Mouse (Mus musculus) neural tube, embryonic 15.5 days (tissue): Measurements from ENCODE around the gene Ankrd44. TPM values are rescaled to one million over a fixed set of nuclear protein-coding genes. Genes with fewer than 3 reads are reported as not detected.

Experiments
- ATAC-seq: fragments of 200-750 bp; cut with Nextera tagmentation; 2 replicates; pipeline ENCODE4 v1.8.0; 2017; ENCODE audit warnings: mild to moderate bottlenecking, moderate TSS enrichment, moderate library complexity; ENCODE audit not compliant: low FRiP score
- H3K27ac ChIP-seq: fragments of 300-500 bp; sonication (generic); replicated peaks from 2 replicates; pipeline ENCODE4 v1.5.1; 2015; ENCODE audit warnings: mild to moderate bottlenecking, inconsistent platforms
- H3K27me3 ChIP-seq: fragments of 300-500 bp; sonication (generic); replicated peaks from 2 replicates; pipeline ENCODE4 v1.6.1; 2015; ENCODE audit warnings: inconsistent platforms
- H3K36me3 ChIP-seq: fragments of 300-500 bp; sonication (generic); 2 replicates; pipeline ENCODE4 v1.6.1; 2015; ENCODE audit warnings: inconsistent platforms
- H3K4me1 ChIP-seq: fragments of 300-500 bp; sonication (generic); 2 replicates; pipeline ENCODE4 v1.6.1; 2015; ENCODE audit warnings: inconsistent platforms
- H3K4me2 ChIP-seq: fragments of 300-500 bp; sonication (generic); 2 replicates; pipeline ENCODE4 v1.6.1; 2015; ENCODE audit warnings: inconsistent platforms, mild to moderate bottlenecking, moderate library complexity
- H3K4me3 ChIP-seq: fragments of 300-500 bp; sonication (generic); replicated peaks from 2 replicates; pipeline ENCODE4 v1.5.1; 2015; ENCODE audit warnings: mild to moderate bottlenecking, inconsistent platforms
- H3K9ac ChIP-seq: fragments of 300-500 bp; sonication (generic); replicated peaks from 2 replicates; pipeline ENCODE4 v1.6.1; 2015; ENCODE audit warnings: mild to moderate bottlenecking, inconsistent platforms
- H3K9me3 ChIP-seq: fragments of 300-500 bp; sonication (generic); replicated peaks from 2 replicates; pipeline ENCODE4 v1.6.1; 2016; ENCODE audit warnings: inconsistent platforms
- WGBS: fragments of 180-500 bp; shearing (Covaris S2); methylation state at CpG from one replicate; pipeline ENCODE4 v1.1.7; 2015; ENCODE audit warnings: mixed read lengths; 5-methylcytosine and 5-hydroxymethylcytosine counted together
- microRNA-seq: library from miRNA; unstranded; fragments of <30 nt; microRNA quantifications from one replicate; pipeline ENCODE4, GENCODE M21; 2017
- polyA plus RNA-seq: library from polyadenylated mRNA; unstranded; fragments of >200 nt; fragmentation: Nextera tagmentation; extraction: Ambion mirVana; gene quantifications from 2 replicates; pipeline ENCODE4 v1.2.1, GENCODE M21; 2015

Ankrd44 gene
- polyA plus RNA-seq, 1 experiment from 2014 or later = 21.4 TPM

DNA sequence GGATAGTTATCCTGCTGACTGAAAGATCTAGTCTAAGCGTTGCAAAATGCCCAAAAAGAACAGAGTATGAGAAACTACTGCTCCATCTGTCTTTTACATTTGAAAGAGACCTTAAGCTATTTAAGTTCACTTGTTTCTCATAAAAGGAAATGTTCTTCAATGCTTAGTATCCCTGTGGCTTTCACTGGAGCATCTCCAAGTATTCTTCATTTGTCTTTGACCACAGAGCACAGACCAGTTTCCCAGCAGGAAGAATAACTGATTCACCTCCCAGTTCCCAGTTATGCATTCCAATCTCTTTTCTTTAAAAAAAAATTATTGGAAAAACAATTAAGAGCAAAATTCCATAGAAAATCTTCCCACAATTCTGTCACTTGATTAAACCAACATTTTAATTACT is 297.1 kb downstream of the Ankrd44 start:
- Histone ChIP-seq H3K4me1 (no peaks in the 10 kb centered on the region), H3K4me2 (no peak overlapping the region), H3K27me3 (no peaks in the 10 kb centered on the region), H3K9ac (no peak overlapping the region), H3K36me3 (no peaks in the 10 kb centered on the region), H3K9me3 (no peaks in the 10 kb centered on the region), H3K4me3 (no peak overlapping the region), H3K27ac (no peak overlapping the region)
- no peak for ATAC-seq
- 78% methylated on average over 1 of the region's 1 CpGs for WGBS

DNA sequence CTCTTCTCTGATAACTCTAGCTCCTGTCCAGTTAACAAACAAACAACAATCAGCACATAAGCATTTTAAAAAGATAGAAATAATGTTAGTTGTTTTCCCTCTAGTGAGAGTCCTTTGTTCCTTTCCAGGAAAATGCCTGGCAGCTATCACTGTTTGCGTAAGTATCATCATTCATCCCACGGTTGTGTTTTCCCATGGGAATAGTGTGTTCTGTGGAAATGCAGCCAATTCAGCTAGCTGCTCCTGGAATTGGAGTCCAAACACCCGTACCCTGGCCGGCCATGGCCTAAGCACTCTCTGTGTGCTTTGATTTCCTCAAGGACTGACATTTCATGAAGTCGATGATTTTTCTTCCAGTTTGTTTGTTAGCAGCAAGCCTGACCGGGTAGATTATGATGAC is 311.2 kb downstream of the Ankrd44 start:
- no peaks in the 10 kb centered on the region for H3K4me1 ChIP-seq
- no peaks in the 10 kb centered on the region for H3K27me3 ChIP-seq
- no peak overlapping the region for H3K27ac ChIP-seq
- no peaks in the 10 kb centered on the region for H3K9me3 ChIP-seq
- H3K4me3 ChIP-seq = no peak overlapping the region
- WGBS = 80% methylated on average over 6 of the region's 6 CpGs
- no peak for ATAC-seq
- no peak overlapping the region for H3K4me2 ChIP-seq
- H3K36me3 ChIP-seq = no peaks in the 10 kb centered on the region
- H3K9ac ChIP-seq = no peak overlapping the region

DNA sequence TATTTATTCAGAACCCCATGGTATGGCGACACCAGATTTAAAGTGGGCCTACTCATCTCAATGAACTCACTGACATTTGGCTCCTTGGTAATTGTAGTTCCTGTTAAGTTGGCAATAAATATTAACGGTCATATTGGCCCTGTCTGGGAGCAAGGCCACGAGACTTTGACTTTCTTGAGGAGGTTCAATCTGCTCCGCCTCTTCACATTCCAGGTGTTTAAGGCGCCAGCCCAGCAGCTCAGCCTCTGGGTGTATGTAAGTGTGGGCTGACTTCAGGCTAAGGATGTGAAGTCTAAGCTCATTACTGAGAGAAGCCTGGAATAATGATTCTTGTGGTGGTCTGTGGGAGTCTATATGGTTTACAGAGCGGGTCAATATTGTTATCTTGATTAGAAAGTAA is 313.8 kb downstream of the Ankrd44 start:
- Histone ChIP-seq H3K27ac (no peak overlapping the region), H3K36me3 (no peaks in the 10 kb centered on the region), H3K4me2 (no peak overlapping the region), H3K4me1 (no peaks in the 10 kb centered on the region), H3K9me3 (no peaks in the 10 kb centered on the region), H3K27me3 (no peaks in the 10 kb centered on the region), H3K9ac (no peak overlapping the region), H3K4me3 (no peak overlapping the region)
- no peak for ATAC-seq
- WGBS = 69% methylated on average over 6 of the region's 6 CpGs

DNA sequence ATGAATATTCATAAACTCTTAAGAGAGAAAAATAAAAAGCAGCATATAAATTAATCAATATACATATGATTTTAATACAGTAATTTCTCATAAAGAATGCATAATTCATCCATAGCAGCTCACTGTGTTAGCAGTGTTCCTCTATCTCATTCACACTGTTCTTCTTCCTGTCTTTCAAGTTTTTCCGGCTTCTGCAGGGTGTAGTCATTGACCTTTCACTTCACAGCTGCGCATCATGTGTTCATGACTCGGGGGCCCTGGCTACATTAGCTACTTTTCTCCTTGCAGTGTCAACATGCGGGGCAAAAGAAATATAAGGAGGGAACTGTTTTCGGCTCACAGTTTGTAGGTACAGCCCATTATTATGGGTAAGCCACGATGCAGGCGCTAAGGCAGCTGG is 314.3 kb downstream of the Ankrd44 start:
- H3K27ac ChIP-seq = no peak overlapping the region
- no peak overlapping the region for H3K9ac ChIP-seq
- no peaks in the 10 kb centered on the region for H3K36me3 ChIP-seq
- no peaks in the 10 kb centered on the region for H3K4me1 ChIP-seq
- no peaks in the 10 kb centered on the region for H3K9me3 ChIP-seq
- H3K4me2 ChIP-seq = no peak overlapping the region
- 70% methylated on average over 7 of the region's 7 CpGs for WGBS
- no peaks in the 10 kb centered on the region for H3K27me3 ChIP-seq
- no peak for ATAC-seq
- no peak overlapping the region for H3K4me3 ChIP-seq

DNA sequence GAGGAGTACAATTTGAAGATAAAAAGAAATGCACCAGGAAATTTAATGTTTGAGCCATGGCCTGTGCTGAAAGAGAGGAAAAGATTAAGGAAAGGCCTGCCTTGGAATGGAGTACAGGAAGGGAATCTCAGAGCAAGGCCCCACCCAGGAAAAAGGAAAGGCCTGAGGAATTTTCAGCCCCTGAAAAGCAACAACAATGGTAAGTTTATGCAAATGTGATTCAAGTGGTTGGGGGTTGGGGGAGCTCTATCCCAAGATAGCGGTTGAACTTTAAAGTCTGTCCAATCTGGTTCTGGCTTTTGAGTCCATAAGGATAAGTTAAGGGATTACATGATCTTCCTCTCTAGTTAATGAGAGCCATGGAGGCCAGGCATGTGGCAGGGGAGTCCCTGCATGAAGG is 319.3 kb downstream of the Ankrd44 start:
- no peak overlapping the region for H3K4me3 ChIP-seq
- H3K27ac ChIP-seq = no peak overlapping the region
- ATAC-seq = no peak
- H3K9me3 ChIP-seq = no peaks in the 10 kb centered on the region
- no peaks in the 10 kb centered on the region for H3K36me3 ChIP-seq
- WGBS = 83% methylated on average over 1 of the region's 1 CpGs
- H3K4me1 ChIP-seq = no peaks in the 10 kb centered on the region
- H3K9ac ChIP-seq = no peak overlapping the region
- no peak overlapping the region for H3K4me2 ChIP-seq
- H3K27me3 ChIP-seq = no peaks in the 10 kb centered on the region

DNA sequence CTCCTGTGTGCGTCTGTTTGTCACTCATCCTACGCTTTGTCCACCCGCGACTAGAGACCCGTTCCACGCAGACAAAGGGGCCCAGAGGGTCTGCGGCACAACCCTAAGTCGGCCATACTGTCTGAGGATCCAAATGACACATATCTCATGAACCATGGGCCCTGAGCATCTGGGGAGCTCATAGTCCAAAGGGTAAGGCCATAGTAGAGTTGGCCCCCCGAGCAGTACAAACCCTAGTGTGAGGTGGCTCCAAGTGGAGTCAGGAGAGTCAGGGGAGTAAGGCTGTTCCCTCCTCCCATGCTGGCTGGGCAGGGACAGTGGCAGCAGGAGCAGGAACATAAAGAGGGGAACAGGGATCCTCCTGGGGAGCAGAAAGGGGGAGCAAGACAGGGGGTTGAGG is 324.5 kb downstream of the Ankrd44 start:
- Histone ChIP-seq H3K27me3 (no peaks in the 10 kb centered on the region), H3K4me2 (no peak overlapping the region), H3K27ac (no peak overlapping the region), H3K4me3 (no peak overlapping the region), H3K9ac (no peak overlapping the region), H3K4me1 (no peaks in the 10 kb centered on the region), H3K36me3 (no peaks in the 10 kb centered on the region), H3K9me3 (no peaks in the 10 kb centered on the region)
- 95% methylated on average over 9 of the region's 9 CpGs for WGBS
- no peak for ATAC-seq

DNA sequence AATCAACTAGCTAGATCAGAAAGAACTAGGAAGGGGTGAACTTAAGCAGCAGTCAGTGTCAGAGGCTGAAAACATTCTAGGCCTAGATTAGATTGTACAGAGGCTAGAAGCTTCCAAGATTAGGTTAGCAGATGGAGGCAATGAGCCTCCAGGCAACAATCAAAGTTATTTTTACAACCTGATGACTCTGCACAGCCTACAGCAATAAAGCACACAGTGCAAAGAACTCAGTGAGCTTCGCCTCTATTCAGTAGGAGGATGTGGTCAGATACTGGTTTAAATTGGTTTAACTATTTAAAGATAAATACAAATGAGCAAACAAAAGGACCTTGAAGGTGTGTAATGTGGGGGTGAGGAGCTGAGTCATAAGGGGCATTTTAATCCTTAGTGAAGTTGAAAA is 325.9 kb downstream of the Ankrd44 start:
- H3K4me3 ChIP-seq = no peak overlapping the region
- no peak overlapping the region for H3K27ac ChIP-seq

DNA sequence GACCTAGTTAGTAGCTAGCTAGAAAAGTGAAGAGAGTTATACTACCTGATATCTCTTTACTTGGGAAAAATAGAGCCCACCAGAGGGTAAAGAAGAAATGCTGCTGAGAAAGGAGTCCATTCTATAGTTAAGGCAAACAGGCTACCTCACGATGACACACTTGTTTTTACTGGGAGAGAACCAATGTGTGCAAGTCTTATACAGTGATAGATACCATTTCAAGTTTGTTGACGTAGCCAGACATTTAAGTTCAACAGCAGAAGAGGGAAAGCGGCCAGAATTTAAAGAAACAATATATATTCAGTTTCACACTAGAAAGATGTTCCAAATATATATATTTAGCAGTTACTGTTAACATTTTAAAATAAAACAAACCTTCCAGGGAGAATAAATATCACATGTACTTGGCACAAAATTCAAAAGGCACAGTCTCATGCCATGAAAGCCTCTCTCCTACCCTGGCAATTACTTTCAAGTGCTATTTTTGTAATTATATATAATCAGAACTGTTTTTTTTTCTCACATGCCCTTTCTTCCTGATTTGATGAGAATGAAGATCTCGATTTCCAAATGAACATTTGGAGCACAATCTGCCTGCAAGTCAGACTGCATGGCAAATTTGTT is 328.5 kb downstream of the Ankrd44 start:
- H3K27ac ChIP-seq = no peak overlapping the region
- WGBS = 81% methylated on average over 4 of the region's 4 CpGs

More for the DNA sequence above, 325.9 kb downstream of the Ankrd44 start:
- WGBS = 39% methylated on average over 1 of the region's 1 CpGs
- no peak overlapping the region for H3K9ac ChIP-seq
- no peak for ATAC-seq
- H3K27me3 ChIP-seq = no peaks in the 10 kb centered on the region
- H3K4me2 ChIP-seq = no peak overlapping the region
- H3K36me3 ChIP-seq = no peaks in the 10 kb centered on the region
- H3K4me1 ChIP-seq = no peaks in the 10 kb centered on the region
- H3K9me3 ChIP-seq = no peaks in the 10 kb centered on the region

DNA sequence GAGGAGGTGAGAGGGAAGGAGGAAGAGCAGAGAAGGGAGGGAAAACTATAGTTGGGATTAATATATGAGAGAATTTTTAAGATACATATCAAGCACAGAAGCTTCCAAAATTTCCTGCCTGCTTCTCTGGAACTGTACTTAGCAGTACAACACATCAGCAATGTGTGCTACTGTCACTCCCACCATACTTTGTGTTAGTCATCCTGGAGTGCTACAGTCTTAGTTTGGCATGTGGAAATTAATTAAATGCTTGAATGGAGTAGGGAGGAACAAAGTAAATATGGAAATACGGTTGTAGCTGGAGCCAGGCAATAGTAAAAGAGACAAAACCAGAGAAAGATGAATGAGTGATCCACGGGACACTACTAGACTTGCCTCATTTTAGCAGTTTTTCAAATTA is 330.0 kb downstream of the Ankrd44 start:
- no peaks in the 10 kb centered on the region for H3K27me3 ChIP-seq
- no peak overlapping the region for H3K4me2 ChIP-seq
- H3K9me3 ChIP-seq = no peaks in the 10 kb centered on the region
- no peak for ATAC-seq
- no peak overlapping the region for H3K27ac ChIP-seq
- H3K9ac ChIP-seq = no peak overlapping the region
- H3K4me3 ChIP-seq = no peak overlapping the region
- H3K4me1 ChIP-seq = no peaks in the 10 kb centered on the region
- no peaks in the 10 kb centered on the region for H3K36me3 ChIP-seq
- 86% methylated on average over 2 of the region's 2 CpGs for WGBS

More for the DNA sequence above, 328.5 kb downstream of the Ankrd44 start:
- ATAC-seq = no peak
- Histone ChIP-seq H3K9me3 (no peaks in the 10 kb centered on the region), H3K4me2 (no peak overlapping the region), H3K4me3 (no peak overlapping the region), H3K4me1 (no peaks in the 10 kb centered on the region), H3K9ac (no peak overlapping the region), H3K36me3 (no peaks in the 10 kb centered on the region), H3K27me3 (no peaks in the 10 kb centered on the region)

Small RNA genes within 50 kb of the gene (microRNA-seq; reads per million reads assigned to microRNA genes)
- gene Gm24053 = not detected

Other genes starting within 250 kb of the Ankrd44 start
- 258 and 272 TPM in 2 replicates for gene Sf3b1, start 101.1 kb upstream of the Ankrd44 start, polyA plus RNA-seq
- gene Coq10b, start 126.4 kb upstream of the Ankrd44 start, polyA plus RNA-seq = 24.4 and 28.4 TPM in 2 replicates
- 253 and 287 TPM in 2 replicates for gene Hspe1, start 161.7 kb upstream of the Ankrd44 start, polyA plus RNA-seq
- gene Hspd1, start 161.9 kb upstream of the Ankrd44 start, polyA plus RNA-seq = 280 and 346 TPM in 2 replicates
- 168 and 169 TPM in 2 replicates for gene Mob4, start 204.8 kb upstream of the Ankrd44 start, polyA plus RNA-seq